Mouse (Mus musculus): ENCODE measurements around the gene Ferd3l.

DNA sequence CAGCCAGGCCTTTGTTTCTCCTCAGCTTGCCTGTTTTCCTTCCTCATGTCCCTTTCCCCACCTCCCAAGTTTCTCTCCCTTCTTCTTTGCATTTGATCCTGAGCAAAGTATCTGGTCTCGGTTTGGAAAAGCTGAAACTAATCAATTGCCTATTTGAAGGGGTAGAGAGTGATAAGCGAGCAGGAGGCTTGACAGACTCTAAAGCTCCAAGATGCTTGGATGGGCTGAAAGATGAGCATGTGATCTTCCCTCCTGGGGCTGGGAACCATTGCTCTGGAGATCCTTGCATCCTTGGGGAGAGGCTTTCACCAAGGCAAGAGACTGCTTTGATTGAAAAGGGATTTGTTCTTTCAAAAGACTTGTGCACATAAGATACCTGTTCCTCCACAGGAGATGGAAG lies 36.2 kb downstream of the Ferd3l start:
- TF ChIP-seq GATA1 (IDR thresholded peaks at IDR 0.05; ENCODE audit: borderline replicate concordance, low read length) (no peak), FLI1 (IDR thresholded peaks at IDR 0.05; ENCODE audit: low read length) (no peak)
